Mouse (Mus musculus) spleen, adult 2 months (tissue): ENCODE data around the gene Serinc1. TPM values are rescaled to one million over a fixed set of nuclear protein-coding genes. Genes with fewer than 3 reads are reported as not detected.

ENCODE experiments used
- DNase-seq, 2 experiments: peaks; one replicate each; pipeline versions ENCODE4 v3.0.0 to v3.0.0-alpha.2; 2012 to 2021; ENCODE audit warnings: low spot score in 2 of 2, low read depth in 1 of 2
- H3K27ac ChIP-seq: fragments of 200-500 bp; 2 replicates; pipeline ENCODE4 v1.5.1; 2012; ENCODE audit warnings: low read length, inconsistent platforms; ENCODE audit not compliant: insufficient read depth
- H3K27me3 ChIP-seq: fragments of 200-500 bp; 2 replicates; pipeline ENCODE4 v1.6.1; 2012; ENCODE audit warnings: mild to moderate bottlenecking, moderate library complexity, low read length, inconsistent platforms; ENCODE audit not compliant: control insufficient read depth, insufficient read depth
- H3K36me3 ChIP-seq: fragments of 200-500 bp; 2 replicates; pipeline ENCODE4 v1.6.1; 2012; ENCODE audit warnings: mild to moderate bottlenecking, low read length, inconsistent platforms; ENCODE audit not compliant: control insufficient read depth, insufficient read depth
- H3K4me1 ChIP-seq: fragments of 200-500 bp; 2 replicates; pipeline ENCODE4 v1.6.1; 2011; ENCODE audit warnings: inconsistent platforms; ENCODE audit not compliant: control insufficient read depth, insufficient read depth, insufficient read length
- H3K4me3 ChIP-seq: fragments of 200-500 bp; 2 replicates; pipeline ENCODE4 v1.5.1; 2011; ENCODE audit warnings: mild to moderate bottlenecking, inconsistent platforms; ENCODE audit not compliant: insufficient read depth, insufficient read length; ENCODE audit errors: extremely low read depth
- CTCF ChIP-seq: fragments of 200-500 bp; IDR thresholded peaks from 2 replicates; pipeline ENCODE4 v1.5.1; 2011; ENCODE audit warnings: mild to moderate bottlenecking, inconsistent platforms; ENCODE audit not compliant: insufficient read depth, insufficient read length, insufficient replicate concordance; ENCODE audit errors: extremely low read depth
- POLR2A ChIP-seq: fragments of 200-500 bp; IDR thresholded peaks from 2 replicates; pipeline ENCODE4 v1.6.1; 2011; ENCODE audit warnings: low read depth, low read length, inconsistent platforms
- WGBS: fragments of 180-500 bp; shearing (Covaris S2); methylation state at CpG from one replicate; pipeline ENCODE4 v1.1.7; 2018; 5-methylcytosine and 5-hydroxymethylcytosine counted together
- polyA plus RNA-seq: library from polyadenylated mRNA; depleted of rRNA; stranded (reverse); fragments of >200 nt; gene quantifications from 2 replicates; pipeline ENCODE4 v1.2.3, GENCODE M21; 2012; rRNA removed

The Serinc1 gene
- 15.5 and 21.6 TPM in 2 replicates for polyA plus RNA-seq

DNA sequence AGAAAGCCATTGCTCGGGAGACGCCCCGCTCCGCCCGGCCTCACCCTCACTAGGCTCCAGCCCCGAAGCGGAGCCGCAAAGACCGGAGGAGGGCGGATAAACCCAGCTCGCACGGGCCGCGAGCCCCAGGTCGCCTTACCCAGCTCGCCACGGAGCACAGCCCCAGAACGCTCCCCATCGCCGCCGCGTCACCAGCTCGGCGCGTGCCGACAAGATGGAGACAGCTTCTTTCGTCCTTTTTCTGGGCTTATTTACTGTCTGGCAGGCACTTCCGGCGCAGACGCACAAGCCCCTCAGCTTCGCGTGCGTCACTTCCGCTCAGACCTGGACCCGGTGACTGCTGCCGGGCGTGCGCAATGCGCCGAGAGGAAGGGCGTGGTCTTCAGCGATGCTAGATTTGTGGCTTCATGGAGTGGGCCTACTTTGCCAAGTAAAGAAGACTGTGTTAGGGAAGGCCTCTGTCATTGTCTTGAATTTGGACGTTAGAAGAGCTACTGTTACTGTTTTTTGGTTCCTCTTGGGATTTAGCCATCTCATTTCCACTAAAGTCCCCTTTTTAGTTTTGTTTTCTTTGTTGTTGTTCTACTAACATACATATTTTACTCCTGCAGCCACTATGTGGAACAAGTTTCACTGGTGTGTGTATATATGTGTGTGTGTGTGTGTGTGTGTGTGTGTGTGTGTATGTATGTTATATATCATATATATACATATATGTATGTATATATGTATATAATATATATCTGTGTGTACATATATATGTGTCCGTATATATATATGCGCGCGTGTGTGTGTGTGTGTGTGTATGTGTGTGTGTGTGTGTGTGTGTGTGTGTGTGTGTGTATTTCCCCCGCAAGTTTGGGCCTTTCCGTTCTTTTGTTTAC, at the start of gene Serinc1:
TSS of gene Serinc1 (minus strand) at position 313 of the 884 bp plus-strand sequence.
- 0 out of 2 replicates have a peak, but pooled peaks cover 1% of the 10 kb centered on the region for H3K27me3 ChIP-seq
- peaks cover 1% of the 10 kb centered on the region; the same call in 1 of the 2 replicates for H3K36me3 ChIP-seq
- 12% methylated on average over 49 of the region's 49 CpGs for WGBS
- peak; percentile 12 to 92 for DNase-seq
- H3K4me3 ChIP-seq: peak within 1 kb of the TSS; percentile 100
- H3K4me1 ChIP-seq: peaks cover 4% of the 10 kb centered on the region
- H3K27ac ChIP-seq: peak within 1 kb of the TSS; percentile 97
- TF ChIP-seq POLR2A (peak; percentile 89), CTCF (no peak)

DNA sequence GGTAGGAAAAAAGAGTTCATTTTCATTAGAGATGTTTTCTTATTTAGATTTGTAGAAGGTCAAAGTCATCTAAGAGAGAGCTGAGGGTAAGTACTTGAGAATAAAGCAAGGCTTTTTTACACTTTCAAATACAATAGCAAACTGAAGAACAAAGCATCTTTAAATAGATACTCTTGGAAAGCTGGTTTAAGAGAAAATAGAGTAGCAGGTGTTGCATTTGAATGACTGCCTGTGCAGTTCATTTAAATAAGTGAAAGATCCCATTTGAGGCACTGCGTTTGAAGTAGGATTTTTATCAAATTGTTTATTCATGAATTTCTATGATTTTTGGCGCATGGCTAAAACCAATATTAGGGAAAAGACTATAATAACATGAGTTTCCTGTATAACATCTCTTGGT, 44.4 kb upstream of the Serinc1 start:
- Histone ChIP-seq H3K4me1 (no peaks in the 10 kb centered on the region), H3K4me3 (no peak overlapping the region), H3K27me3 (no peaks in the 10 kb centered on the region), H3K27ac (no peak overlapping the region), H3K36me3 (no peaks in the 10 kb centered on the region)
- DNase-seq: no peak
- 92% methylated on average over 2 of the region's 2 CpGs for WGBS
- TF ChIP-seq CTCF: no peak

DNA sequence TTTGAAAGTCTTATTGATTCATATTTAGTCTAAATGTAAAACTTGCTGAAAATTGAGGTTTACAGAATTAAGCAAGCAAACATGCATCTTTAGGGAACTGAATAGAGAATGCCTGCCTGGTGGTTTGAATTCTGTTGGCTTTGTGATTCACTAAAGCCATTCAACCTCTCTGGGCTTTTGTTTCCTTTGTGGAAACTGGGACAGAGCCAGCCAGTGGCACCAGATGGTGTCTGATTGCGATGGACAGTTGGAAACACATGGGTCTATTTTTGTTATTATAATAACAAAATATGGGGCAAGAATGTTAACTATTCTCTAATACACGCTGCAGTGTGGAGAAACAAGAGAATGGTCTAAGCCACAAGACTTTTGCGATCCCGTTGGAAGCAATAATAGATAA, 39.8 kb upstream of the Serinc1 start:
- TF ChIP-seq CTCF: no peak
- no peak for TF ChIP-seq POLR2A
- Histone ChIP-seq H3K36me3 (no peaks in the 10 kb centered on the region), H3K4me3 (no peak overlapping the region), H3K27ac (no peak overlapping the region), H3K4me1 (no peaks in the 10 kb centered on the region), H3K27me3 (no peaks in the 10 kb centered on the region)
- no peak for DNase-seq
- WGBS: 89% methylated on average over 4 of the region's 4 CpGs

DNA sequence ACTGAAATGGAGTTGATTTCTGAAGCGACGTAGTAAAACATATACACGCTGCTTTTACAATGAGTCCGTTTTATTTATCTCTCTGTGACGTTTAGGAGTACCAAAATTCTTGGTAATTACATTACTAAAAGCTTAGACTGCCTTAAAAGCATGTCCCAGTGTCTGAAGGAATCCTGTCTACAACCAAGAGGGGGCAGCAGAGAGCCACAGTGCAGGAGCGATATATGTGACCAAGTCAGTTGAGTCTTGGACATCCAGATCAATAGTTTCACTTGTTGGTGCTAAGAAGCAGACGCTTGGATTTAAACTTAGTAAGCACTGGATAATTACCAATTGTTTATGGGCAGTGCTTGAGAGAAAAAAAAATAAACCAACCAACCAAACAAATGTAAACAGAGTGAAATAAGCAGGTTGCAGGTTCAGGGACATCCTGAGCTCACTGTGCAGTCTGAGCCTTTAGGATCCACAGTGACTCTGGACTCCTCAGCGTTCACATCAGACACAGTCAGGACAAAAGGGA, 38.9 kb upstream of the Serinc1 start:
- no peak overlapping the region for H3K27ac ChIP-seq
- peak; percentile 45 to 78 for DNase-seq
- no peaks in the 10 kb centered on the region for H3K36me3 ChIP-seq
- no peaks in the 10 kb centered on the region for H3K27me3 ChIP-seq
- no peak overlapping the region for H3K4me3 ChIP-seq
- TF ChIP-seq CTCF: peak; percentile 67; the same call in 1 of the 2 replicates
- TF ChIP-seq POLR2A: no peak
- no peaks in the 10 kb centered on the region for H3K4me1 ChIP-seq
- 38% methylated on average over 8 of the region's 8 CpGs for WGBS

GRCm38 (mm10) chr10:57569023-57569931, 36.9 kb upstream of the Serinc1 start:
- Histone ChIP-seq H3K27me3 (no peaks in the 10 kb centered on the region), H3K4me3 (no peak overlapping the region), H3K36me3 (no peaks in the 10 kb centered on the region), H3K4me1 (no peaks in the 10 kb centered on the region), H3K27ac (no peak overlapping the region)
- 85% methylated on average over 13 of the region's 13 CpGs for WGBS
- TF ChIP-seq CTCF: no peak
- no peak for TF ChIP-seq POLR2A
- DNase-seq: no peak

- Histone ChIP-seq H3K27ac (no peak overlapping the region), H3K4me3 (no peak overlapping the region), H3K27me3 (no peaks in the 10 kb centered on the region), H3K36me3 (no peaks in the 10 kb centered on the region), H3K4me1 (no peaks in the 10 kb centered on the region)
- 25% methylated on average over 1 of the region's 1 CpGs for WGBS
- no peak for DNase-seq
- TF ChIP-seq CTCF: no peak
These were observed 33.9 kb upstream of the Serinc1 start for GRCm38 (mm10) chr10:57566221-57566620.
